Mouse (Mus musculus) liver, embryonic 14.5 days (tissue): ENCODE measurements around the gene 1600002K03Rik.

Experiments used
- CTCF ChIP-seq: IDR thresholded peaks from 2 replicates; pipeline ENCODE4 v1.5.1; 2016; ENCODE audit warnings: antibody characterized with exemption, low read depth, control low read depth
- EP300 ChIP-seq: IDR thresholded peaks from 2 replicates; pipeline ENCODE4 v1.6.1; 2016; ENCODE audit warnings: antibody characterized with exemption, low read depth

DNA sequence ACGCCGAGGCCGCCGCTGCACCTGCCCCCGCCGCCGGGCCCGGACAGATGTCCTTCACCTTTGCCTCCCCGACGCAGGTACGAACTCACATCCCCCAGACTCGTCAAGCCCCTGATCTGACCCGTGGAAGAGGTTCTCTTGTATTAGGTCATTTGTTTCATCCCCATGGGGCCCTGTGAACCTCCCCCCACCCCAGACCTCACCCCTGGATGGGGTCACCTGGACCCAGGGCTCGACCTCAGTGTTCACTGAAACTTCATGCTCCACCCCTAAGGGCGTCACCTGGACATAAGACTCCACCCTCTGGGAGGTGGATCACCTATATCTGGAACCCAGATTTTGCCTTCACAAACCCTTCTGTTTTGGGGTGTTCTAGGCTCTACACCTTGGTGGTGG, 30.2 kb upstream of the 1600002K03Rik start:
- TF ChIP-seq EP300, result no peak
- TF ChIP-seq CTCF, result no peak
